Mouse (Mus musculus): ENCODE results near the gene Lin7c. TPM values are rescaled to one million over a fixed set of nuclear protein-coding genes. Genes with fewer than 3 reads are reported as not detected.

Lin7c gene
- polyA plus RNA-seq, 1 experiment from 2014 or later: 152 TPM

- Histone ChIP-seq H3K36me3 (replicated peaks) (no peaks in the 10 kb centered on the region), H3K9ac (peak overlapping the region; percentile 86), H3K9me3 (no peaks in the 10 kb centered on the region), H3K27me3 (peaks cover 26% of the 10 kb centered on the region), H3K4me2 (peak overlapping the region; percentile 88), H3K4me1 (peaks cover 21% of the 10 kb centered on the region), H3K27ac (no peak overlapping the region), H3K4me3 (replicated peaks) (peak overlapping the region; percentile 85)
- no peak for ATAC-seq (ENCODE audit: low FRiP score)
- 6% methylated on average over 22 of the region's 22 CpGs for WGBS
These were observed 28.1 kb downstream of the Lin7c start for GRCm38 (mm10) chr2:109918592-109919262.

GRCm38 (mm10) chr2:109920471-109920870 is 29.8 kb downstream of the Lin7c start:
- no peak for ATAC-seq (ENCODE audit: low FRiP score)
- H3K4me2 ChIP-seq: peak overlapping the region; percentile 22
- no peak overlapping the region for H3K4me3 ChIP-seq (replicated peaks)
- peaks cover 27% of the 10 kb centered on the region for H3K27me3 ChIP-seq
- H3K27ac ChIP-seq: no peak overlapping the region
- H3K36me3 ChIP-seq (replicated peaks): no peaks in the 10 kb centered on the region
- WGBS: 81% methylated on average over 7 of the region's 7 CpGs
- H3K9ac ChIP-seq: no peak overlapping the region
- peaks cover 21% of the 10 kb centered on the region for H3K4me1 ChIP-seq
- no peaks in the 10 kb centered on the region for H3K9me3 ChIP-seq

- Histone ChIP-seq H3K36me3 (replicated peaks) (no peaks in the 10 kb centered on the region), H3K27me3 (peaks cover 34% of the 10 kb centered on the region), H3K9me3 (no peaks in the 10 kb centered on the region), H3K4me2 (no peak overlapping the region), H3K27ac (no peak overlapping the region), H3K4me3 (replicated peaks) (no peak overlapping the region), H3K4me1 (peaks cover 21% of the 10 kb centered on the region), H3K9ac (no peak overlapping the region)
- ATAC-seq (ENCODE audit: low FRiP score): no peak
- 73% methylated on average over 8 of the region's 8 CpGs for WGBS
These were observed 30.8 kb downstream of the Lin7c start for GRCm38 (mm10) chr2:109921298-109922035.

- no peaks in the 10 kb centered on the region for H3K36me3 ChIP-seq (replicated peaks)
- no peak overlapping the region for H3K9ac ChIP-seq
- H3K27ac ChIP-seq: no peak overlapping the region
- peaks cover 16% of the 10 kb centered on the region for H3K4me1 ChIP-seq
- no peak overlapping the region for H3K4me3 ChIP-seq (replicated peaks)
- peaks cover 34% of the 10 kb centered on the region for H3K27me3 ChIP-seq
- no peaks in the 10 kb centered on the region for H3K9me3 ChIP-seq
- ATAC-seq (ENCODE audit: low FRiP score): no peak
- H3K4me2 ChIP-seq: no peak overlapping the region
- 91% methylated on average over 3 of the region's 3 CpGs for WGBS
These were observed 31.7 kb downstream of the Lin7c start for GRCm38 (mm10) chr2:109922306-109922705.

GRCm38 (mm10) chr2:109923031-109923430 is 32.4 kb downstream of the Lin7c start:
- Histone ChIP-seq H3K4me3 (replicated peaks) (no peak overlapping the region), H3K4me1 (peaks cover 16% of the 10 kb centered on the region), H3K9ac (no peak overlapping the region), H3K36me3 (replicated peaks) (no peaks in the 10 kb centered on the region), H3K27me3 (peaks cover 40% of the 10 kb centered on the region), H3K27ac (no peak overlapping the region), H3K4me2 (no peak overlapping the region), H3K9me3 (no peaks in the 10 kb centered on the region)
- WGBS: 83% methylated on average over 3 of the region's 3 CpGs
- ATAC-seq (ENCODE audit: low FRiP score): no peak

- peaks cover 35% of the 10 kb centered on the region for H3K27me3 ChIP-seq
- no peak for ATAC-seq (ENCODE audit: low FRiP score)
- H3K4me3 ChIP-seq (replicated peaks): no peak overlapping the region
- no peak overlapping the region for H3K4me2 ChIP-seq
- WGBS: 84% methylated on average over 3 of the region's 3 CpGs
- H3K4me1 ChIP-seq: peaks cover 6% of the 10 kb centered on the region
- H3K9me3 ChIP-seq: no peaks in the 10 kb centered on the region
- no peak overlapping the region for H3K27ac ChIP-seq
- H3K36me3 ChIP-seq (replicated peaks): no peaks in the 10 kb centered on the region
- H3K9ac ChIP-seq: no peak overlapping the region
These were observed 33.3 kb downstream of the Lin7c start for GRCm38 (mm10) chr2:109923945-109924344.

- no peak overlapping the region for H3K27ac ChIP-seq
- peaks cover 3% of the 10 kb centered on the region; the same call in 1 of the 2 replicates for H3K4me1 ChIP-seq
- no peaks in the 10 kb centered on the region for H3K36me3 ChIP-seq (replicated peaks)
- no peak for ATAC-seq (ENCODE audit: low FRiP score)
- H3K27me3 ChIP-seq: peaks cover 30% of the 10 kb centered on the region
- H3K9me3 ChIP-seq: no peaks in the 10 kb centered on the region
- 91% methylated on average over 4 of the region's 4 CpGs for WGBS
- no peak overlapping the region for H3K4me3 ChIP-seq (replicated peaks)
- H3K9ac ChIP-seq: no peak overlapping the region
- H3K4me2 ChIP-seq: no peak overlapping the region
These were observed 36.3 kb downstream of the Lin7c start for GRCm38 (mm10) chr2:109926984-109927383.

- no peak overlapping the region for H3K9ac ChIP-seq
- H3K9me3 ChIP-seq: no peaks in the 10 kb centered on the region
- no peak for ATAC-seq (ENCODE audit: low FRiP score)
- no peak overlapping the region for H3K4me2 ChIP-seq
- H3K27ac ChIP-seq: no peak overlapping the region
- no peak overlapping the region for H3K4me3 ChIP-seq (replicated peaks)
- peaks cover 35% of the 10 kb centered on the region for H3K27me3 ChIP-seq
- peaks cover 5% of the 10 kb centered on the region; the same call in 1 of the 2 replicates for H3K4me1 ChIP-seq
- H3K36me3 ChIP-seq (replicated peaks): no peaks in the 10 kb centered on the region
- 88% methylated on average over 7 of the region's 7 CpGs for whole genome bisulfite sequencing
These were observed 36.8 kb downstream of the Lin7c start for GRCm38 (mm10) chr2:109927446-109927845.

GRCm38 (mm10) chr2:109927876-109928275 is 37.2 kb downstream of the Lin7c start:
- Histone ChIP-seq H3K4me2 (no peak overlapping the region), H3K27me3 (peaks cover 39% of the 10 kb centered on the region), H3K4me3 (replicated peaks) (no peak overlapping the region), H3K4me1 (peaks cover 6% of the 10 kb centered on the region; the same call in 1 of the 2 replicates), H3K27ac (no peak overlapping the region), H3K36me3 (replicated peaks) (no peaks in the 10 kb centered on the region), H3K9me3 (no peaks in the 10 kb centered on the region), H3K9ac (no peak overlapping the region)
- ATAC-seq (ENCODE audit: low FRiP score): no peak

- Histone ChIP-seq H3K9ac (no peak overlapping the region), H3K27me3 (peaks cover 48% of the 10 kb centered on the region), H3K9me3 (no peaks in the 10 kb centered on the region), H3K4me3 (replicated peaks) (no peak overlapping the region), H3K36me3 (replicated peaks) (no peaks in the 10 kb centered on the region), H3K4me1 (peaks cover 6% of the 10 kb centered on the region; the same call in 1 of the 2 replicates), H3K27ac (no peak overlapping the region), H3K4me2 (no peak overlapping the region)
- WGBS: 70% methylated on average over 4 of the region's 4 CpGs
- no peak for ATAC-seq (ENCODE audit: low FRiP score)
These were observed 38.1 kb downstream of the Lin7c start for GRCm38 (mm10) chr2:109928791-109929190.

GRCm38 (mm10) chr2:109929256-109929655 is 38.6 kb downstream of the Lin7c start:
- Histone ChIP-seq H3K4me1 (peaks cover 6% of the 10 kb centered on the region; the same call in 1 of the 2 replicates), H3K9ac (no peak overlapping the region), H3K4me2 (no peak overlapping the region), H3K36me3 (replicated peaks) (no peaks in the 10 kb centered on the region), H3K27me3 (peaks cover 53% of the 10 kb centered on the region), H3K27ac (no peak overlapping the region), H3K9me3 (no peaks in the 10 kb centered on the region), H3K4me3 (replicated peaks) (no peak overlapping the region)
- 91% methylated on average over 3 of the region's 3 CpGs for WGBS
- no peak for ATAC-seq (ENCODE audit: low FRiP score)

GRCm38 (mm10) chr2:109930366-109930765 is 39.7 kb downstream of the Lin7c start:
- ATAC-seq (ENCODE audit: low FRiP score): no peak
- WGBS: 93% methylated on average over 5 of the region's 5 CpGs

More at GRCm38 (mm10) chr2:109930366-109930765, 39.7 kb downstream of the Lin7c start:
- Histone ChIP-seq H3K27me3 (peaks cover 62% of the 10 kb centered on the region), H3K27ac (no peak overlapping the region), H3K4me2 (no peak overlapping the region), H3K9ac (no peak overlapping the region), H3K36me3 (replicated peaks) (no peaks in the 10 kb centered on the region), H3K9me3 (no peaks in the 10 kb centered on the region), H3K4me3 (replicated peaks) (no peak overlapping the region), H3K4me1 (peaks cover 6% of the 10 kb centered on the region; the same call in 1 of the 2 replicates)

Data from forebrain, embryonic 12.5 days (tissue).